Mouse (Mus musculus) hematopoietic stem cell, adult 5-6 weeks (primary cell): ENCODE results near the gene Phykpl. TPM values are rescaled to one million over a fixed set of nuclear protein-coding genes. Genes with fewer than 3 reads are reported as not detected.

Experiments used
- ATAC-seq, 2 experiments: fragments of 125-278 bp in 1 of 2; replicated peaks in 1 of 2; 2 replicates each; pipeline ENCODE4 v1.8.0; 2016 to 2017; ENCODE audit warnings: inconsistent platforms in 2 of 2, mild to moderate bottlenecking in 2 of 2, moderate number of reproducible peaks in 2 of 2, low read depth in 1 of 2, moderate TSS enrichment in 1 of 2; ENCODE audit not compliant: low FRiP score in 2 of 2, poor library complexity in 2 of 2, severe bottlenecking in 2 of 2, insufficient read depth in 1 of 2, low TSS enrichment in 1 of 2
- total RNA-seq: library from RNA; stranded (forward); fragments of 172-1452, 232-1000 nt; gene quantifications from 2 replicates; pipeline ENCODE4 v1.2.3, GENCODE M21; 2017

Phykpl gene
- total RNA-seq = 13.7 and 22.3 TPM in 2 replicates

- ATAC-seq = peak; percentile 85 to 86
Measured at GRCm38 (mm10) chr11:51584431-51585248, at the start of gene Phykpl. TSS of gene Phykpl (plus strand) at chr11:51584757.

DNA sequence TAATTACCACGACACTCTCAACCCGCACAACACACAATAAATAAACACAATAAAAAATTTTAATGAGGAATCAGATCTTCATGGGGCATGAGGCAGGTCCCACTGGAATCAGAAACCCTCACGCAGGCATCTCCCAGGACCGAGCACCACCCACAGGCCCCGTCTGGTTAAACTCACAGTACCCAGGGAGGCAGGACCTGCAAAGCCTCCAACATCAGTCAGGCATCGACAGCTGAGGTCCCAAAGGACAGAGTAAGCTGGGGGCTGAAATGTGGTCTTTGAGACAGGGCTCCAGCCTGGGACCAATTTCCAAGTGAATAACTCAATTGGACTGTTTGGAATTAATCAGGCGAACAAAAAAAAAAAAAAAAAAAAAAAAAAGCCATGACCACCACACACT is 46.2 kb upstream of the Phykpl start:
- no peak for ATAC-seq

DNA sequence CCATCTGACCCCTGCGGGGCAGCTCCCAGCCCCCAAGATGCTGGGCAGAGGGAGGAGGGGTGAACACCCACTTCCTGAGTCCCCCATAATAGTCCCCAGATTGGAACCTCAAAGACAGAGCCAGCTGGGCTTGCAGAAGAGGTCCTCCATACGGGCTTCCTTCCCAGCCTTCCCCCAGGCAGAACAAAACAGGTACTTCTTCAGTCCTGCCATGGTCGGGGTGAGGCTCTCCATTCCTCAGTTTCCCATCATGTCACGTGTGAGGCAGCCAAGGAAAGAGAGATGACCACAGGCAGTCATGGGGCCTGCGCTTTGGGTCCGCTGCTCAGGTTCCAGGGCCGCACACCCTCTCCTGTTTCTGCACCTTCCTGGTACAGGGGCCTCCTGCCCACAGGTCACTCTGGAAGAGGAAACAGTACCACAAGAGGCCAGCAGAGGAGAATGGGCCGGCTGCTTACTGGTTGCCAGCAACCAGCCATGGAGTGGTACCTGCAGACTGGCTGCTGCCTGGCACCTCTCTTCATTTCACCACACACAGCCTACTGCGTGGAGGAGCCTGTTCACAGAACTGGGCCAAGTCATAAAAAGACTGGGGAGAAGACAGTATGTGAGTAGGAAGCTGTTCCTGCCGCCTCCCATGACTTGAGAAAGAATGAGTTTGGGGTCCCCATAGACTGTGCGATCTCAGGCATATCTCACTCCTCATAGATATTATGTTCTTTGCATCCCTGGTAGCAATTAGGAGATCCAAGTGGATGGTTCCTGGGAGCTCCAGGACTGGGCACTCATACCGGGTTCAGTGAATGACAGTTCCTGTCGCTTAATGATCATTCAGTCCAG is 45.4 kb upstream of the Phykpl start:
- ATAC-seq = 0 out of 4 replicates have a peak, but pooled peaks of 1 of the 2 experiments have one; percentile 8

DNA sequence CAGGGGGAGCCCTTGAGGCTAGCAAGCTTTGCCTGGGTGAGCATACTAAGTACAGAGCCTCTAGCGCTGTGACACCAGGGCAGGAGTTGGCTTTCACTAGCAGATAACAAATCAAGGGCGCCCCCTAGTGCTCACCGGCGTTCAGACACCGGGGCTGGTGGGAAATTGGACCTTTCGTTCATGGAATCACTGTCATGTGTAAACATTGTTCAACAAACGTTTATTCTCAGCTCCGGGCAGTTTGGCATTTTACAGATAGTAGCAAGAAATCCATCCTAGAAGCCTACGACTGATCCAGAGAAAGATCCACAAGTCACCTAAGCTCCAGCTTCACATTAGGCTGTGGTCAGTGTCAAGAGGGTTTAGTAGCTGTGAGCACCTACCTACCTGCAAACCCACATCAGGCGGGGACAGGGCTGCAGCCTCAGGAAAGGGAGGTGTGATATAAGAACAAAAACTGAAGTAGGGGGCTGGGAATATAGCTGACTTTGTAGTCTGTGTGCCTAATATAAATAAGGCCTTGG is 44.7 kb upstream of the Phykpl start:
- ATAC-seq = peak; percentile 95 to 98

DNA sequence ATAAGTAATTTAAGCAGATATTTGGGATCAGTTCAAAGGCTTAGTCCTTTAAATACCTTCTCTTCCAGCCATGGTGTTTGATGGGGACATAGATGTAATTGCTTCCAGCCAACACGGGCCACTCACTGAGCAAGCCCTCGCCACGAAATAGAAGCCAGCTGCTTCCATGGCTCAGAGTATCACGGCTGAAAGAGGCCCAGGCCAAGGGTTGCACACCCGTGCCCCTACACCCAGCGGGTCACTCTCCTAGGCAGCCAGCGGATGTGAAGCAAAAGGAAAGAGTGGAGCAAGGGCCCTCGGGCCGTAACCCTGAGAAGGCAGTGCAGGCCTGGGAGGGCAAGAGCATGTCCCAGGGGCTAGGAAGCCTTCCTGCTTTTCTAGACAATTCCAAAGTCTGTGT is 42.1 kb upstream of the Phykpl start:
- no peak; a peak in 1 of 4 replicates for ATAC-seq

- no peak for ATAC-seq
Measured at GRCm38 (mm10) chr11:51543487-51544050, 41.0 kb upstream of the Phykpl start.

- no peak for ATAC-seq
Measured at GRCm38 (mm10) chr11:51544413-51544812, 40.1 kb upstream of the Phykpl start.

DNA sequence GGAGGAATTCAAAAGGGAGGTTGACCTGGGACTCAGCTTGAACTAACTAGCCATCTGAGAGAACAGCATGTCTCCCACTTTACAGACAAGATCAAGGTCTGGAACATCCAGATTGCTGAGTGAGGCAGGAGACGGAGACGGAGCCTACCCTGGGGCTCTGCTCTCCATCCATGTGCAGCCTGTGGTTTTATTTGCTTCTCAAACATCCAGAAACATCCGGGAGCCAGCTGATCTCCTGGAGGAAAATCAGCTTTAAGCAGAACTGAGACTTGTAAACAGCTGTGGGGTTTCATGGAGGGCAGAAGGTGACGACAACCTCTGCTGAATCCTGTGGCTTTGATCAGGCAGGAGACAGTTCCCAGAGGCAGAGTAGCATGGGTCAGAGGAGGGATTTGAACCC is 38.7 kb upstream of the Phykpl start:
- ATAC-seq = no peak

DNA sequence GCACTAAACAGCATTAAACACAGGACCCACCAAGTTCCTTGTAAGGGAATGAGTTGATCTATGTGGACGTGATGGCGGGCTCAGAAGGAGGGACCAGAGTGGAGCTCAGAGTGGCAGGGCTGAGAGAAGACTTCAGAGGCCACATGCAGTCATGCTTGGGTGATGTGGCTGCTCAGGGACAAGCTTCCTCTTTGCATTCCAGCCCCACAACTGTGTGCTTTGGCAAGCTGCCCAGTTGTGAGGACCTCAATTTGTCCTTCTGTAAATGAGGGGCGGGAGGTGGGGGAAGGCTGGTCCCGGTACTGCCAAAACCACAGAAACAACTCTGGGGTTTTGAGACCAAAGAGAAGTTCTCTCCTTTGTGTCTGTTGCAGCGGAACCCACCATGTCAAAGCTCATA is 33.3 kb upstream of the Phykpl start:
- peak; percentile 77 to 82 for ATAC-seq

DNA sequence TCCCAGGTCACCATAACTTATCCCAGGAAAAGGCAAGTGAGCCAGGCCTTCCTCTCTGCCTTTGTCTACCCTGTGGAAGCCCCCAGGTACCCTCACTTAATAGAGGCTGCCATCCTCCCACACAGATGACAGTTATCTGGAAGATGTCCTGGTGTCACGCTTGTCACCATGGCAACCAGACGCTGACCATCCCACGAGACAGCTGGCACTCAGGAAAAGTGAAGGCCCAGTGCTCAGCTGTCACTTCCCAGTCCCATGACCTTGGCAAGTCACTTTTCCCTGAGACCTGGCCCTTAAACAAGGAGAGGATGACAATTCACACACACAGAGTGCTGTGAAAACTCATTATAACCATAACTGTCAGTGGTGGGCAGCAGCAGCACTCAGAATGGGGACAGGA is 32.5 kb upstream of the Phykpl start:
- no peak for ATAC-seq

GRCm38 (mm10) chr11:51554590-51554989 is 30.0 kb upstream of the Phykpl start:
- no peak for ATAC-seq

GRCm38 (mm10) chr11:51555066-51555465 is 29.5 kb upstream of the Phykpl start:
- no peak for ATAC-seq

DNA sequence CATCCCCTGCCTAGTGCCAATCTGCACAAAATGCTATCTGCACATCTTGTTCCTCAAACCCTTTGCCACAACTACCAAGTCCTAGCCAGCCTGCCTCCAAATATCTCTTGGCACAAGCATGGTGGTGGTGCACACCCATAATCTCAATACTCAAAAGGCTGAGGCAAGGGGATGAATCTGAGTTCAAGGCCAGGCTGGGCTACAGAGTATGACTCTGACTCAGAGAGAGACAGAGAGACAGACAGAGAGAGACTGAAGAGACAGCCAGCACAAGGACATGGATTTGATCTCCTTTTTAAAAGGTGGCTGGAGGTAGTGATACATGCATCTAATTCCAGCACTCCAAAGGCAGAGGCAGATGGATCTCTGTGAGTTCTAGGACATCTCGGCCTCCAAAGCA is 21.3 kb upstream of the Phykpl start:
- ATAC-seq = no peak

- peak; percentile 99 for ATAC-seq
Measured at GRCm38 (mm10) chr11:51565062-51565461, 19.5 kb upstream of the Phykpl start.

- ATAC-seq = no peak
Measured at GRCm38 (mm10) chr11:51565951-51566350, 18.6 kb upstream of the Phykpl start.

GRCm38 (mm10) chr11:51568801-51569200 is 15.8 kb upstream of the Phykpl start:
- no peak for ATAC-seq

- no peak for ATAC-seq
Measured at GRCm38 (mm10) chr11:51576454-51576853, 8.1 kb upstream of the Phykpl start.

GRCm38 (mm10) chr11:51577587-51577986 is 7.0 kb upstream of the Phykpl start:
- ATAC-seq = peak; percentile 52 to 65
